Mouse (Mus musculus) C3H10T1/2 (cell line): ENCODE results near the gene Rufy2. TPM values are rescaled to one million over a fixed set of nuclear protein-coding genes. Genes with fewer than 3 reads are reported as not detected.

Experiments used
- polyA plus RNA-seq, 2 experiments: library from polyadenylated mRNA; unstranded; fragments of >200 nt; fragmentation: generic; extraction: Trizol; gene quantifications; one replicate each; pipeline ENCODE4 v1.2.1; 2012; ENCODE audit warnings: missing spikeins in 2 of 2

Rufy2 gene
- 1 to 10 TPM in 1 of 2 experiments, under 1 TPM in 1; 0.51 to 5.8 TPM for polyA plus RNA-seq

GRCm38 (mm10) chr10:62980039-62980954 is at the start of gene Rufy2:
Gene Rufy2, plus strand, starts transcription at chr10:62980223.

GRCm38 (mm10) chr10:62946738-62947471 is 33.1 kb upstream of the Rufy2 start, which contains the start of gene Dna2:
Gene Dna2, plus strand, starts transcription at chr10:62947026.

GRCm38 (mm10) chr10:63023749-63024579 is 43.9 kb downstream of the Rufy2 start, which contains the start of the genes Hnrnph3 and Pbld2:
Gene Hnrnph3, minus strand, starts transcription at chr10:63024217.
Gene Pbld2, plus strand, starts transcription at chr10:63024315.

GRCm38 (mm10) chr10:63059862-63060261 is 79.8 kb downstream of the Rufy2 start, which contains the start of gene Pbld1:
Gene Pbld1, plus strand, starts transcription at chr10:63060162.

Other genes starting within 250 kb of the Rufy2 start
- gene Ccar1, start 187.9 kb upstream of the Rufy2 start, polyA plus RNA-seq = 10 to 100 TPM in 1 of 2 experiments, 1 to 10 TPM in 1; 4.6 to 17.5 TPM
- under 1 TPM; 0.04 to 0.83 TPM for gene Tet1, start 71.2 kb upstream of the Rufy2 start, polyA plus RNA-seq
- 1 to 10 TPM in 1 of 2 experiments, under 1 TPM in 1; 0.41 to 4.2 TPM for gene Slc25a16, start 59.6 kb upstream of the Rufy2 start, polyA plus RNA-seq
- under 1 TPM; 0.50 to 0.75 TPM for gene Dna2, start 33.2 kb upstream of the Rufy2 start, polyA plus RNA-seq
- gene Hnrnph3, start 44.0 kb downstream of the Rufy2 start, polyA plus RNA-seq = 10 to 100 TPM in 1 of 2 experiments, 1 to 10 TPM in 1; 3.1 to 36.0 TPM
- 1 to 10 TPM in 1 of 2 experiments, under 1 TPM in 1; 0.11 to 1.8 TPM for gene Pbld2, start 44.1 kb downstream of the Rufy2 start, polyA plus RNA-seq
- 1 to 10 TPM in 1 of 2 experiments, under 1 TPM in 1; 0.26 to 4.6 TPM for gene Pbld1, start 79.9 kb downstream of the Rufy2 start, polyA plus RNA-seq
- not detected for gene Atoh7, start 119.4 kb downstream of the Rufy2 start, polyA plus RNA-seq
- gene Mypn, start 223.7 kb downstream of the Rufy2 start, polyA plus RNA-seq = not detected